Mouse (Mus musculus) left cerebral cortex, postnatal 14 days (tissue): ENCODE data around the gene Stim1. TPM values are rescaled to one million over a fixed set of nuclear protein-coding genes. Genes with fewer than 3 reads are reported as not detected.

ENCODE experiments used
- DNase-seq, 2 experiments: peaks; one replicate each; pipeline ENCODE4 v3.0.0; 2021 to 2022; ENCODE audit warnings: low spot score in 2 of 2, mixed read lengths in 1 of 2
- intact Hi-C: fragments of 180-260 bp; cut with DNase I; formaldehyde crosslinking; loops from one replicate; pipeline ENCODE4 v1.15.1; 2025
- total RNA-seq, 2 experiments: library from RNA; stranded (reverse); gene quantifications; 2 replicates each; pipeline ENCODE4 v1.2.3; 2021

Gene Stim1
- total RNA-seq, 2 experiments from 2014 or later: 84.7 to 88.7 TPM

DNA sequence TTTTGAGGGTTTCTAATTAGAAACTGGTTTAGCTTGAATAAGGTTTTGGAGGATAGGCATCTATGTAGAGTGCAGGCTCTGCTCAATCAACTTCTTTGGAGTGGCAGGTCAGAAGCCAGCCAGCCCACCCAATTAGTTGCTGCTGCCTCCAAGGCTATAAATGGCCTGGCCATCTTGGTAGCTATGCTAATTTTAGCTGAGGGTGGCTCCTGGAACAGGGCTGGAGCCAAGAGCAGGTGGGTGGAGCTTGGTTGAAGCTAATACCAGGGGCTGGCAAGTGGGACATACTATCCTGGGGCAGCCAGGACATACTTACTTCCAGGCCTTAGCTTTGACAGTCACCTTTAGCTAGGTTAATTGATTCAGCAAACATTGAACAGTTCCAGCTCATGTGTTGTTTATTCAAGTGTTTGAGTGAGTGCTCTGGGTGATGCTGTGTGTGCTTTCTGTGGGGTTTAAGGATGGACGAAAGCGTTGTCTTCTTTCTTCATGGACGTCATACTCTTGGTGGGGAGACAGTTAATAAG lies 4.9 kb downstream of the Stim1 start:
- intact Hi-C loops: no loop called here
- DNase-seq: no peak

DNA sequence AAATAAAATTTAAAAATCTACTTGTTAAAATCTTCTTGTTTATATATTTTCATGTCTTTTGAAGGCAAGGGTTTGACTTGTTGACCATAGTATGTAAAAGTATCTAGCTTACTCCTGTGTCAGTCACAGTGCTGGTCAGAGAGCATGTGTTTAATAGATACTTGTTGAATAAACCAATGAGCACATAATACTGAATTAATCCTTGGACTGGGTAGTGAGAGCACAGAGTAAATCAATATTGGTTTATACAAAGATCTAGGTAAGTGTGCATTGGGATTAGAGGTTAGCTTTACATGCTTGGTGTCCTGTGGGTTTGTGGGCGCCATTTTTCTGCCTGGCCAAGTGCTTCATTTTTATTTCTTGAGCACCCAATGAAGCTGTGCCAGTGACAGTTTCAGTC lies 13.8 kb downstream of the Stim1 start:
- no peak for DNase-seq

DNA sequence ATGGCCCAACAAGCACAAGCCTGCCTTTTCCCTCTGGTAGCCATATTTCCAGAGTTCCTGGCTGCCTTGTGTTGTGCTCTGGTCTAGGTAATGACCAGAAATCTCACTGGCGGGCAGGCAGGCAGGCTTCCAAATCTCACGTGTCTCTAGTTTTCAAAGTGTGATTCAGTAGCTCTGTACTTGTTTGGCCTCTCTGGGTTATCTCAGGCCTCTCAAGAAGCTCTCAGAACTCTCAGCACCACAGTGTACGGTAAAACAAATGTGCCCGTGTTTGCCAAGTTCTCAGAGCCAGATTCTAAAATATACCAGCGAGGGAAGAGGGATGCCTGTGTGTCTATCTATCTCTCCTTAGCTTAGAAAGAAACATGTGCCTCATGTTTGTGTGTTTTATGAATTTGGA lies 14.7 kb downstream of the Stim1 start:
- intact Hi-C loops: no loop called here
- peak in 1 of 2 experiments; percentile 13 for DNase-seq

More for the DNA sequence above, 13.8 kb downstream of the Stim1 start:
- intact Hi-C loops: no loop called here

DNA sequence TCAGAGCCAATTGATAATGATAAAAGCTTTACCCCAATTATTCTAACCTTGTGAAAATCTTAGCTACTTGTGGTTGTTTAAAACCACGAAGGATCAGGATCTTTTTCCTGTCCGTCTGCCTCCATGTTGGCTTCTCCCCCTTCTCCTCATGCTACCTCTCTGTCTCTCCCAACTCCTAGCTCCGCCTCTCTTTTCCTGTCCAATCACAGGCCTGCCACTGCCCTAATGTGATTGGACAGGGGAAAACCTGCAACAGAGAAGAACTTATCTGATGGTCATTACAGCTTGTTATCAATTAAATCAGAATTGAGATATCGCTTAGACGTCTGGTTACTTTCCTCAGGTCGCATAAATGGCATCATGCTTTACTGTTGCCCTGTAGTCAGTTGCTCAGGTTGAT lies 21.9 kb downstream of the Stim1 start:
- DNase-seq: no peak
- intact Hi-C loops: no loop called here

DNA sequence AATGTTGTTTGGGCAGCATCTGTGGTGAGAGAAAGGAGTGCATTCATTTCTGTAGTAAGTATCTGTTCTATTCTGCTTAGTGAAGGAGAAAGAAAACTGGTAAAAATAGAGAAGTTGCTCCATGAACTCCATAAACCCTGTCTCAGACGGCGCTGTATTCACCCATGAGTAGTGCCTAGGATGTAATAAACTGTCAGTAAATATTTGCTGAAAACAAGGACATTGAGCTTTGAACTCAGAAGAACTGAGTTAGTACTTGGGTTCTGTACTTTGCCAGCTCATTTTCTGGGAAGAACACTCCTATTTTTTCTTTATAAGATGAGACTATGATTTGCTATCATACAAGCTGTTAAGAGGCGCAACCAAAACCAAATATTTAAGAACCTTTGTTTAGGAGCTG lies 24.6 kb downstream of the Stim1 start:
- no peak for DNase-seq
- intact Hi-C loops: no loop called here

DNA sequence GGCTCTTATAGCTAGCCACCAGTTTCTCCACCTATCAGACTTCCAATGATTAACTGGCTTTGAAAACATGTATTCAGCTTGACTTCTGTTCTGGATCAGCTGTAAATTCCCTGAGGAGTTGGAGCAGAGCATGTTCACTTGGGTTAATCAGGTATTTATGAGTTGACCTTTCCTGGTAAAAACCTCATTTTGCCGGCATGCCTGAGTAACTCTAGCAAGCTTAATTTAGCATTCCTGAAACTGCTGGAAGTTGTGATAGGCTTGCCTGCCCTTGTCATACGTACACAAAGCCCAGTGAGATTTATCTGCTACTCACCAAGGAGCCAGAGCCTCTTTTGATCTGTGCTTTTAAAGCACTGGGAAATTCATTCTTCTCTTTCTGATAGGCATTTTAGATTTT lies 25.6 kb downstream of the Stim1 start:
- DNase-seq: no peak
- intact Hi-C loops: no loop called here

DNA sequence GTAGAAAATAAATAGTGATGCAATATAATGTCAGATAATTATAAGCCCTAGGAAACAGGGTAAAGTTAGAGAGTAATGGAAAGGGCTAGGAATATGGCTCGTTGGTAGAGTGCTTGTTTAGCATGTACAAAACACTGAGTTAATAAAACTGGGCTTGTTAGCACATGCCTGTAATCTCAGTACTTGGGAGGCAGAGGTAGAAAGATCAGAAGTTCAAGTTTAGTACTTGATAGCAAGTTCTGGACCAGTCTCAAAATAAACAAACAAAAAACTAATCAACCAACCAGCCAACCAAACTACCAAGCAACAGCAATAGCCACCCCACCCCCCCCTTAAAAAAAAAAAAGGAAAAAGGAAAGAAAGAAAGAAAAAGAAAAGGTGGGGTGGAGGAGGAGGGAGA lies 33.2 kb downstream of the Stim1 start:
- no peak for DNase-seq
- intact Hi-C loops: no loop called here

GRCm38 (mm10) chr7:102302471-102302870 lies 34.9 kb downstream of the Stim1 start:
- intact Hi-C loops: no loop called here
- DNase-seq: no peak

GRCm38 (mm10) chr7:102305596-102305995 lies 38.0 kb downstream of the Stim1 start:
- intact Hi-C loops: no loop called here
- DNase-seq: no peak

- intact Hi-C loops: no loop called here
- no peak for DNase-seq
These were observed 42.7 kb downstream of the Stim1 start for GRCm38 (mm10) chr7:102310266-102310665.

DNA sequence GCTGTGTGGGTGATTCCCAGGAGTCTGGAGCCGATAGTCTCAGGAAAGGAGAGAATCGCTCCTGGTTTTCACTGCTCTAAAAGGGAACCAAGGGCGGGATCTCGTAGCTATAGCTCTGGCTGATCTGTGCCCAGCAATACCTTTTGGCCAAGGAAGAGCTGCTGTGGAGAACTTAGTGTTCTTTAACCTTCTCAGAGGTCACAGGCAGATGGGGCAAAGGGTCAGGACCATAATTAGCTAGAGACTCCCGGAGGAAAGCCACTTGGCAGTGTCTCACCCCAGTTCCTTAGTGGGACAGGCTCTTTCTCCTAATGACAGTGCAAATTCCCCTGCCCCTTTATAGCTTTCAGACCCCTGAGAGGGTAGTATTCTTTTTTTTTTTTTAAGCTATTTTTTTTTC lies 43.2 kb downstream of the Stim1 start:
- no peak for DNase-seq
- intact Hi-C loops: no loop called here

DNA sequence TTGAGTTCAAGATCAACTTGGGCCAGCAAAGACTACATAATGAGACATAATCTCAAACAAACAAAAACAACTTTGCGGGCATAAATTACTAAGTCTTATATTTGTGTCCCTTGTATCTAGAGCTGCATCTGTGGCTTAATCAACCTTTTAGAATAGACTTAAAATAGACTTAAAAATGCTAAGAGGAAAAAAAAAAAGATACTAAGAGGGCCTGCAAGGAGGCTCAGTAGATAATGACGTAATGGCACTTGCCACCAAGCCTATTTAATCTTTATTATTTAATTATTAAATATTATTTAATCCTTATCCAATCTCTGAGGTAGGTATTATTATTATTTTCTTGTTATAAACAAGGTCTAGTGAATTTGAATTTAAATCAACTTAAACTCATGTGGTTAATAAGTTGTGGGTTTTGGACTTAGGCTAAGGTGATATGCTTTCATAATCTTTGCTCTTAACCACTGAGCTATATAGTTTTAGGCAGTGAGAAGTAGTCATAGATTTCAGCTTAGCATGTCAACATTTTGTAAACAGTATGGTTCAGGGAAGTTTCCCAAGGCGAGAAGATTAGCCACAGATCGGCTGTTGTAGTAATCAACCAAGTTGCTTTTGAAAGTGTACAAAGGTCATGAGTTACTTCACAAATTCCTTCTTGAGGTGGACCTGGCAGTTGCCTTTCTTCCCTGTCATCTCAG lies 45.4 kb downstream of the Stim1 start:
- intact Hi-C loops: no loop called here

GRCm38 (mm10) chr7:102313535-102313863 lies 45.9 kb downstream of the Stim1 start:
- intact Hi-C loops: no loop called here
- no peak for DNase-seq

More for the DNA sequence above, 45.4 kb downstream of the Stim1 start:
- DNase-seq: no peak

- intact Hi-C loops: no loop called here
These were observed 46.5 kb downstream of the Stim1 start for GRCm38 (mm10) chr7:102314107-102314506.

GRCm38 (mm10) chr7:102314908-102315307 lies 47.3 kb downstream of the Stim1 start:
- no peak for DNase-seq
- intact Hi-C loops: no loop called here

More at GRCm38 (mm10) chr7:102314107-102314506, 46.5 kb downstream of the Stim1 start:
- DNase-seq: no peak

DNA sequence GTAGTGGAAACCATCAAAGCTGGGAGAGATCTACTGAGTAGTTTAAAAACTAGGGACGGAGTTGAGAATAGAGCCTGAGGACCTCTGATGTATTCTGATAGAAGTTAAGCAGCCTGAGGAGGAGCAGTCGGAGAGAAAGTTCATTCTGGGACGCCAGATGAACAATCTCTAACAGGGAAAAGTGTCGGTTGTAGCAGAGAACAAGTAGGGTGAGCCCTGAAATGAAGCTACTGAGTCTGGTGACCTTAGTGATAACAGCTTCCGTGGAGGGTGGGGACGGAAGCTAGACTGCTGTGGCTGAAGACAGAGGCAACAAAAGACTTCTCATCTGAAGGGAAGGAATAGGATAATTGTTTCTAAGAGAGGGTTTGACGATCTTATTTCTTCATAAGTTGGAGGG lies 47.8 kb downstream of the Stim1 start:
- DNase-seq: no peak

DNA sequence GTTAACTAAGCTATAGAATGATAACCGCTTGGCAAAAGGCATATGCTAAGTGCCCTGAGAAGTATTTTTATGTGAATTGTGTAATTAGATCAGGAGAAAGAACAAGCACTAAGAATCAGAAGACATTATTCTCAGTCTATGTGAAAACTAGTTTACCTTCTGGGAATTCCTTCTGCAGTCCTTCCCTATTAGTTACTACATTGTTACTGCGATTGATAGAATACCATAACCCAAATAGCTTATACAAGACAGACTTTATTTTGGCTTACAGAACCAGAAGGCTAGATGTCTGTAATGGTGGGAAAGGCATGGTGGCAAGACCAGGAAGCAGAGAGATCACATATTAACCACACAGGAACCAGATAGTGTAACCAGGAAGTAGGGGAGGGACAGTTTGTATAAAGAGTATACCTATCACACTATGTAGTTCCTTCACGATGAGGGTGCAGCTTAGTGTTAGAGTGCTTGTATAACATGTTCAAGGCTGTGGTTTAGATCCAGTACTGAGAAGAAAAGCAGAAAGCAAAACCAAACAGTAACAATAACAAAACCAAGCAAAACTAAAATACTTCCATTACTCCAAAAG lies 50.1 kb downstream of the Stim1 start:
- DNase-seq: no peak
- intact Hi-C loops: no loop called here

More for the DNA sequence above, 47.8 kb downstream of the Stim1 start:
- intact Hi-C loops: no loop called here

- no peak for DNase-seq
- intact Hi-C loops: no loop called here
These were observed 54.5 kb downstream of the Stim1 start for GRCm38 (mm10) chr7:102322137-102322536.

DNA sequence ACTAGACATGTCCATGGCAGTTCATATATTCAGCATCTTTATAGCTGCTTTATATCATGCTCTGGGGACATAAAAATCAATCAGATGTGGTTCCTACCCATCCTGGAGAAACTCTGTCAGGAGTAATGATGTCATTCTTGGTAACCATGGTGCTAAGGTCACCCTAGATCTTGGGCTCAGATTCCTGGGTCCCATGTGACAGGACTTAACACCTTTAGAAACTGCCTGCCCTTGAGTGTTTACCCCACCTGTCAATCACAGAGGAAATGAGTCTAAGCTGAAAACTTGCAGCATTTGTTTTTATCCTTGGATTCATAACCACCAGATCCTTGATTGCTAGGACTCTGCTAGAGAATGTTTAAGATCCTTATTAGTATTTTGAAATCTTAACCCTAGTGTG lies 58.7 kb downstream of the Stim1 start:
- intact Hi-C loops: no loop called here
- DNase-seq: no peak

DNA sequence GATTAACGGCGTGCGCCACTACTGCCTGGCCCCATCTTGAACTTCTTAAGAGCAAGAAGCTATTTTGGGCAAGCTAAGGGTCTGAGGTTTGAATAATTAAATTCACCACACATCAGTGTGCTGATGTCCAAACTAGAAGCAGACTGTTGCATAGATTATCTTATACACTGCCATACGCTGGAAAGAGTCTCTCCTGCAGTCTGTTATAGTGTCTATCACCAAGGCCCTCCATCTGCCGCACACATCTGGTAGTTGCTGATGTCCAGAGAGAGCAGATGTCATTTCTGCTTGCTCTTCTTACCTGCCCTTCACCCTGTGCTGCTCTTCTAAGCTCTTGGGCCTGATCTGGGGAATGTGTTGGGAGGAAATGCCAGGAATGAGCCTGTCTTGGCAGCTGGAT lies 62.7 kb downstream of the Stim1 start:
- no peak for DNase-seq
- intact Hi-C loops: no loop called here

GRCm38 (mm10) chr7:102331476-102331875 lies 63.9 kb downstream of the Stim1 start:
- DNase-seq: no peak
- intact Hi-C loops: no loop called here
